Mouse (Mus musculus) ES-E14 (cell line): ENCODE measurements around the gene Teddm2.

Experiments
- HCFC1 ChIP-seq: IDR thresholded peaks from 2 replicates; pipeline ENCODE4 v1.6.1; 2012; ENCODE audit warnings: low read length, inconsistent platforms, borderline replicate concordance; ENCODE audit not compliant: insufficient read depth
- ZC3H11A ChIP-seq: IDR thresholded peaks from 2 replicates; pipeline ENCODE4 v1.6.1; 2012; ENCODE audit warnings: low read depth, mild to moderate bottlenecking, inconsistent platforms, low read length, borderline replicate concordance

DNA sequence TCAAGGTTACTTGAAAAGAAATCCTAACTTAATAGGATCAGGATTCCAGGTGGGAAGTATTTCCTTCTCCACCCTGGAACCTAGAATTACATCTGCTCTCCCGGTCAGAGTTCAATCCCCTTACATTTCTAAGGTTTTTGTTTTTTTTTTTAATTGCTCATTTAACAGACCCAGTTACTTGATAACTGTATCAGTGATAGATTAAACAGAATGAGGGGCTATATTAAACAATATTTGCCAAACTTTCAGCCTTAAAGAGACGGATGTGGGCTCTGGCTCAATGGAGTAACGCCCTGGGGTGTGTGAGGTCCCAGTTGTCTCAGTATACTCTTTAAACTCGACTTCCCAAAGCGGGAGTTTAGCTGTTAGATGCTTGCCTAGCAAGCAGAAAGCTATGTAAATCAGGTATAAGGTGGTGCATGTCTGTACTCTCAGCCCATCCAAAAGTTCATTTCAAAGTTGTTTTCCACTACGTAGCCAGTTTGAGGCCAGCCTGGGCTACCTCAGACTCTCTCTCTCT lies 11.3 kb upstream of the Teddm2 start:
- TF ChIP-seq HCFC1 (no peak), ZC3H11A (no peak)
